Mouse (Mus musculus) myocyte (in vitro differentiated cells): ENCODE results near the gene Faf1.

ENCODE experiments used
- MAX ChIP-seq: IDR thresholded peaks from one replicate; pipeline ENCODE4 v1.6.1; 2011; ENCODE audit warnings: low read depth, mild to moderate bottlenecking, control low read depth
- MYOG ChIP-seq, 3 experiments: IDR thresholded peaks; one replicate each; pipeline ENCODE4 v1.6.1; 2011; ENCODE audit warnings: control low read depth in 2 of 3, low read depth in 2 of 3, mild to moderate bottlenecking in 2 of 3; ENCODE audit not compliant: insufficient read length in 2 of 3, control insufficient read depth in 1 of 3, insufficient read depth in 1 of 3
- POLR2A ChIP-seq: IDR thresholded peaks from one replicate; pipeline ENCODE4 v1.6.1; 2011; ENCODE audit warnings: low read depth, mild to moderate bottlenecking, control low read depth, moderate library complexity; ENCODE audit not compliant: insufficient read length
- POLR2AphosphoS2 ChIP-seq: IDR thresholded peaks from one replicate; pipeline ENCODE4 v1.6.1; 2011; ENCODE audit warnings: low read depth, control low read depth; ENCODE audit not compliant: insufficient read length
- TCF3 ChIP-seq: IDR thresholded peaks from one replicate; pipeline ENCODE4 v1.6.1; 2011; ENCODE audit warnings: low read depth, control low read depth; ENCODE audit not compliant: insufficient read length
- USF1 ChIP-seq: IDR thresholded peaks from one replicate; pipeline ENCODE4 v1.6.1; 2011; ENCODE audit warnings: low read depth, mild to moderate bottlenecking, control low read depth, moderate library complexity

GRCm38 (mm10) chr4:109649331-109649730, 27.1 kb upstream of the Faf1 start:
- no peak for TF ChIP-seq TCF3
- TF ChIP-seq MYOG (IDR thresholded peaks at IDR 0.05; ENCODE audit: control insufficient read depth in 1 of 3, insufficient read depth in 1 of 3, insufficient read length in 2 of 3, low read depth in 2 of 3) = no peak
- no peak for TF ChIP-seq MAX
- no peak for TF ChIP-seq USF1
- TF ChIP-seq POLR2AphosphoS2 = no peak
- TF ChIP-seq POLR2A = no peak
